ENCODE assay signal across 8 mouse cellular contexts in the genomic region with DNA sequence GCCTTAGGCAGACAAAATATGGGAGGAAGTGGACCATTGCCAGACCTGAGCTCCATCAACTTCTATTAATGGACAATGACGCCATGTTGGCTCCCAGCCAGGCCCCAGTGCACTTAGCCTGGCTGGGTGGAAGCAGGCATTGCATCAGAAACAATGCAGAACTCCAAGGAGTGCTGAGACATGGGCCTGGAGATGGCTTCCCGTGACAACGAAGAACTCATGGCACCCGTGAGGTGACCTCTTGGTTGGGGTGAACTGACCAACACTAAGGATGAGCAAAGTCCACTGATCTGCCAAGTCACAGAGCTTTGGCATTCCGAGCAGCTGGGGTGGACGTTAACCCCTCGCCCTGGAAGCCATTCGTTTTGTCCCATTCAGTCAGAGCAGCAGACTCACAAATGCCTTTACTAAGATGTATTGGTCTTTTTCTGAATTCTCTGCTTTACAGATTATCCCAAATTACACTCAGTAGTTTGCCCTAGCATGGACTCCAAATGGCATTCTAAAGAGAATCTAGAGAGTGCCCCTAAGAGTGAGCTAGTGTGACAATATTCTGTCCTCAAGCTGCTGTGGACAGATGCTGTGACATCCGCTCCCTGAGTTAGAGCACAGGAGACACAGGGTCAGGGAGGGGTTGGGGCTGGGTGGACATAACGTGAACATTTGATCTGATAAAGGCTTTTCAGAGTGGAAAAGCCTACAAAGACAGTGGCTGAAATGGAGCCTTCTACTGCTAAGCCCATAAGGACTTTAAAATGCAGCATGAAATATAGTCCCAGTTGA.
DNase-seq lines count a peak whose midpoint lies in the region; ATAC-seq and TF ChIP-seq lines count a peak whose summit lies in the region.

No protein-coding gene starts in this region.

- H3K36me3 ChIP-seq in liver, embryonic 12.5 days: no peaks in the 10 kb centered on the region
- no peaks in the 10 kb centered on the region for H3K36me3 ChIP-seq in kidney, adult 2 months (ENCODE audit: control insufficient read depth, insufficient read depth, low read length)

- intact Hi-C loops in gastrocnemius, postnatal 36 days (cut with DNase I): no loop called here
- intact Hi-C loops in left cerebral cortex, postnatal 25 days (cut with DNase I): no loop called here

- no peak for TF ChIP-seq CTCF in kidney, adult 2 months (conservative IDR thresholded peaks at IDR 0.05; ENCODE audit: insufficient read depth, insufficient read length, low read depth, low read length)

- no peak for TF ChIP-seq POLR2A in kidney, adult 2 months (IDR thresholded peaks at IDR 0.05; ENCODE audit: low read depth, low read length)

- H3K4me3 ChIP-seq in liver, embryonic 12.5 days: no peak overlapping the region
- H3K4me3 ChIP-seq in kidney, adult 2 months (ENCODE audit: insufficient read depth, low read depth, low read length): no peak overlapping the region

- H3K4me1 ChIP-seq in liver, embryonic 12.5 days: no peaks in the 10 kb centered on the region
- peaks cover 7% of the 10 kb centered on the region for H3K4me1 ChIP-seq in kidney, adult 2 months (ENCODE audit: control insufficient read depth, insufficient read depth, low read length)

- peak; percentile 56 for DNase-seq in liver
- DNase-seq in cerebellum, adult 11-12 months: peak; percentile 55
- DNase-seq in gastrocnemius, postnatal 36 days: peak; percentile 53 to 72
- DNase-seq in kidney, adult 2 months: peak; percentile 83
- peak; percentile 63 for DNase-seq in left cerebral cortex, postnatal 25 days (ENCODE audit: low spot score in 2 of 2)
- DNase-seq in ovary, postnatal 14 days (ENCODE audit: low spot score): peak; percentile 65
- DNase-seq in thymus, postnatal 25 days: no peak

- H3K27me3 ChIP-seq in liver, embryonic 12.5 days (replicated peaks): no peaks in the 10 kb centered on the region
- no peaks in the 10 kb centered on the region for H3K27me3 ChIP-seq in kidney, adult 2 months (replicated peaks; ENCODE audit: control insufficient read depth, insufficient read depth, low read length)

- no peak overlapping the region for H3K9ac ChIP-seq in liver, embryonic 12.5 days

- H3K9me3 ChIP-seq in liver, embryonic 12.5 days (replicated peaks): no peaks in the 10 kb centered on the region

- no peak overlapping the region for H3K27ac ChIP-seq in liver, embryonic 12.5 days
- H3K27ac ChIP-seq in kidney, adult 2 months (ENCODE audit: insufficient read depth, low read depth, low read length): no peak overlapping the region; the same call in 1 of the 2 replicates

- H3K4me2 ChIP-seq in liver, embryonic 12.5 days: no peak overlapping the region

- ATAC-seq in liver, embryonic 12.5 days: no peak

- WGBS in liver, embryonic 12.5 days (ENCODE audit: insufficient replicate concordance): 66% methylated on average over 10 of the region's 10 CpGs
- WGBS in kidney, adult 2 months: 21% methylated on average over 10 of the region's 10 CpGs
